ENCODE assay signal across 8 mouse cellular contexts in the genomic region with DNA sequence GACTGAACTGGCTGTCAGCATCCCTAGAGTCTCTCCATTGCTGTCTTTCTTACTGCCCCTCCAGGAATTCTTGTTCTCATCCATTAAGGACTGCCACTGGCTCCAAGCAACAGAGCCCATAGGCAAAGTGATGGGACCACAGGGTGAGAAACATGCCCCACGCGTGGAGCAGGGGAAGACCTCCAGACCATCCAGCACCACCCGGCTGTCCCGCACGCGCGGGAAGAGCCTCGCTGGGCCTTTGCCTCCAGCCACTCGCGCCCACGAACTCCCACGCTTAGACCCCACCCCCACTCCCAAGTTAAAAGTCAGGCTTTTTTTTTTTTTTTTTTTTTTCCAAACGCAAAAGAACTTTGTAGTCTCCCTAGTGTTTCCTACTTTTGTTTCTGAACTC. TPM values are rescaled to one million over a fixed set of nuclear protein-coding genes. Genes with fewer than 3 reads are reported as not detected.
DNase-seq lines count a peak whose midpoint lies in the region; ATAC-seq and TF ChIP-seq lines count a peak whose summit lies in the region.

No protein-coding gene starts in this region.

- TF ChIP-seq CTCF in kidney, adult 2 months (conservative IDR thresholded peaks at IDR 0.05; ENCODE audit: insufficient read depth, insufficient read length, low read depth, low read length), result no peak
- TF ChIP-seq CTCF in cortical plate, adult 2 months (IDR thresholded peaks at IDR 0.05; ENCODE audit: extremely low read depth, insufficient read depth, low read length), result no peak

- no peaks in the 10 kb centered on the region for H3K27me3 ChIP-seq in kidney, adult 2 months (replicated peaks; ENCODE audit: control insufficient read depth, insufficient read depth, low read length)
- peaks cover 19% of the 10 kb centered on the region for H3K27me3 ChIP-seq in hindbrain, embryonic 12.5 days

- no peak for TF ChIP-seq POLR2A in kidney, adult 2 months (IDR thresholded peaks at IDR 0.05; ENCODE audit: low read depth, low read length)
- TF ChIP-seq POLR2A in cortical plate, adult 2 months (IDR thresholded peaks at IDR 0.05; ENCODE audit: extremely low read depth, insufficient read depth, low read length), result no peak

- no peak for ATAC-seq in hindbrain, embryonic 12.5 days (ENCODE audit: low FRiP score)
- ATAC-seq in inflammation-experienced regulatory T-cells, adult 6 months, result no peak

- no peaks in the 10 kb centered on the region for H3K9me3 ChIP-seq in hindbrain, embryonic 12.5 days (replicated peaks)

- DNase-seq in kidney, adult 2 months, result peak; percentile 10
- no peak for DNase-seq in kidney, adult 18-20 months
- DNase-seq in lung, postnatal 36 days, result peak; percentile 25
- DNase-seq in right cerebral cortex, postnatal 10 days (ENCODE audit: low spot score in 2 of 2), result no peak
- no peak for DNase-seq in urinary bladder, postnatal 25 days (ENCODE audit: low spot score)

- 4% methylated on average over 13 of the region's 13 CpGs for WGBS in kidney, adult 2 months
- WGBS in hindbrain, embryonic 12.5 days, result 2% methylated on average over 13 of the region's 13 CpGs

- peak overlapping the region; percentile 97 for H3K4me2 ChIP-seq in hindbrain, embryonic 12.5 days (replicated peaks)

- H3K4me1 ChIP-seq in kidney, adult 2 months (ENCODE audit: control insufficient read depth, insufficient read depth, low read length), result peaks cover 13% of the 10 kb centered on the region; the same call in 1 of the 2 replicates
- H3K4me1 ChIP-seq in cortical plate, adult 2 months (ENCODE audit: control insufficient read depth, insufficient read depth, low read length), result no peaks in the 10 kb centered on the region
- peaks cover 17% of the 10 kb centered on the region for H3K4me1 ChIP-seq in hindbrain, embryonic 12.5 days

- no peak overlapping the region for H3K9ac ChIP-seq in hindbrain, embryonic 12.5 days

- H3K36me3 ChIP-seq in kidney, adult 2 months (ENCODE audit: control insufficient read depth, insufficient read depth, low read length), result no peaks in the 10 kb centered on the region
- H3K36me3 ChIP-seq in hindbrain, embryonic 12.5 days, result no peaks in the 10 kb centered on the region

- peak overlapping the region; percentile 71 for H3K4me3 ChIP-seq in kidney, adult 2 months (ENCODE audit: insufficient read depth, low read depth, low read length)
- peak overlapping the region; percentile 32; the same call in 1 of the 2 replicates for H3K4me3 ChIP-seq in cortical plate, adult 2 months (ENCODE audit: insufficient read depth, low read length)
- H3K4me3 ChIP-seq in hindbrain, embryonic 12.5 days, result peak overlapping the region; percentile 59

- no peak overlapping the region; the same call in 1 of the 2 replicates for H3K27ac ChIP-seq in kidney, adult 2 months (ENCODE audit: insufficient read depth, low read depth, low read length)
- H3K27ac ChIP-seq in cortical plate, adult 2 months (ENCODE audit: insufficient read depth, low read length), result no peak overlapping the region
- H3K27ac ChIP-seq in hindbrain, embryonic 12.5 days, result no peak overlapping the region

RNA-seq across cellular contexts. Expression of gene Lrrk1, which starts 0.7 kb away (rescaled TPM):
- polyA plus RNA-seq in kidney, adult 2 months (2012; rRNA removed), result 17.3 and 22.3 TPM in 2 replicates
- 3.2 and 3.5 TPM in 2 replicates for polyA plus RNA-seq in cortical plate, adult 2 months (2012; rRNA removed)
- polyA plus RNA-seq in hindbrain, embryonic 12.5 days (2016; fragmentation: Nextera tagmentation; extraction: Ambion mirVana), result 7.2 and 7.6 TPM in 2 replicates
- 1 to 10 TPM; 1.5 to 9.7 (median 4.7) TPM for polyA plus RNA-seq in inflammation-experienced regulatory T-cells, adult 6 months (2017; shearing (Covaris generic))

RNA-seq across cellular contexts. Expression of gene Gm10974, which starts 21.7 kb away (rescaled TPM):
- polyA plus RNA-seq in kidney, adult 2 months (2012; rRNA removed), result not detected in 2 replicates
- not detected in 2 replicates for polyA plus RNA-seq in cortical plate, adult 2 months (2012; rRNA removed)
- not detected in 2 replicates for polyA plus RNA-seq in hindbrain, embryonic 12.5 days (2016; fragmentation: Nextera tagmentation; extraction: Ambion mirVana)
- polyA plus RNA-seq in inflammation-experienced regulatory T-cells, adult 6 months (2017; shearing (Covaris generic)), result not detected

RNA-seq across cellular contexts. Expression of gene Aldh1a3, which starts 39.9 kb away (rescaled TPM):
- 8.2 and 10.7 TPM in 2 replicates for polyA plus RNA-seq in kidney, adult 2 months (2012; rRNA removed)
- polyA plus RNA-seq in cortical plate, adult 2 months (2012; rRNA removed), result 0.85 and 1.1 TPM in 2 replicates
- 7.5 and 22.2 TPM in 2 replicates for polyA plus RNA-seq in hindbrain, embryonic 12.5 days (2016; fragmentation: Nextera tagmentation; extraction: Ambion mirVana)
- polyA plus RNA-seq in inflammation-experienced regulatory T-cells, adult 6 months (2017; shearing (Covaris generic)), result under 1 TPM in 2 of 3 experiments, not detected in 1; 0.28 to 0.70 TPM

Comparison
In these comparisons a context has a peak if more than half of its experiments do, and no peak if none do; other contexts are left out.
1. DNase-seq: peak in kidney, adult 2 months (single experiment) and lung, postnatal 36 days (single experiment); none in kidney, adult 18-20 months (single experiment), right cerebral cortex, postnatal 10 days (0 of 2) and urinary bladder, postnatal 25 days (single experiment).
2. Peak in every context shown above with its lines, with median percentiles within 50 percentile points of each other: H3K4me3 ChIP-seq.